Mouse (Mus musculus): Measurements from ENCODE around the gene Flnb. TPM values are rescaled to one million over a fixed set of nuclear protein-coding genes. Genes with fewer than 3 reads are reported as not detected.

Flnb gene
- total RNA-seq, 4 experiments from 2014 or later = 27.6 to 79.3 (median 41.4) TPM

- no peak for DNase-seq (ENCODE audit: low spot score in 2 of 2)
Measured at GRCm38 (mm10) chr14:7989371-7989770, 171.6 kb downstream of the Flnb start.

- no peak for DNase-seq (ENCODE audit: low spot score in 2 of 2)
Measured at GRCm38 (mm10) chr14:7989961-7990360, 172.2 kb downstream of the Flnb start.

- no peak for DNase-seq (ENCODE audit: low spot score in 2 of 2)
Measured at GRCm38 (mm10) chr14:7991108-7991776, 173.5 kb downstream of the Flnb start.

GRCm38 (mm10) chr14:7992158-7992557, 174.4 kb downstream of the Flnb start:
- DNase-seq (ENCODE audit: low spot score in 2 of 2) = no peak

GRCm38 (mm10) chr14:7994271-7994767, 176.6 kb downstream of the Flnb start, which contains the start of gene Dnase1l3:
TSS of gene Dnase1l3 (minus strand) at chr14:7994573.
- DNase-seq (ENCODE audit: low spot score in 2 of 2) = no peak

- DNase-seq (ENCODE audit: low spot score in 2 of 2) = peak; percentile 77 to 92
Measured at GRCm38 (mm10) chr14:7997255-7997696, 179.5 kb downstream of the Flnb start.

- no peak for DNase-seq (ENCODE audit: low spot score in 2 of 2)
Measured at GRCm38 (mm10) chr14:7999030-7999429, 181.3 kb downstream of the Flnb start.

- DNase-seq (ENCODE audit: low spot score in 2 of 2) = no peak
Measured at GRCm38 (mm10) chr14:7999435-7999834, 181.7 kb downstream of the Flnb start.

GRCm38 (mm10) chr14:8000247-8000646, 182.5 kb downstream of the Flnb start:
- DNase-seq (ENCODE audit: low spot score in 2 of 2) = no peak

Other genes starting within 250 kb of the Flnb start
- 1 to 10 TPM; 3.4 to 5.9 (median 5.4) TPM for gene Gm3558, start 249.4 kb upstream of the Flnb start, total RNA-seq (2022)
- not detected for gene Gm10338, start 222.4 kb upstream of the Flnb start, total RNA-seq (2022)
- gene Gm10128, start 174.0 kb upstream of the Flnb start, total RNA-seq (2022) = not detected
- not detected for gene Gm26661, start 26.4 kb upstream of the Flnb start, total RNA-seq (2022)
- gene Gm45521, start 139.3 kb downstream of the Flnb start, total RNA-seq (2022) = under 1 TPM in 1 of 4 experiments, not detected in 3; 0.59 TPM
- gene Dnase1l3, start 176.6 kb downstream of the Flnb start, total RNA-seq (2022) = under 1 TPM in 1 of 4 experiments, not detected in 3; 0.07 TPM
- 10 to 100 TPM; 55.1 to 60.3 (median 55.6) TPM for gene Abhd6, start 184.9 kb downstream of the Flnb start, total RNA-seq (2022)

Data from left cerebral cortex, adult 8-10 months (tissue).